In genomic region chr17:7461164-7461563, GRCm38 (mm10) we compare ENCODE assay signal across 13 mouse cellular contexts.
A peak's percentile ranks its signal among the peaks of the same experiment; 100 is the strongest.
DNase-seq lines count a peak whose midpoint lies in the region; ATAC-seq and TF ChIP-seq lines count a peak whose summit lies in the region.
"Had no signal": no experiment of that assay in that cellular context is flagged by ENCODE, and none has a peak within 500 bp of the region (broad histone marks: within the 10 kb centered on the region; RNA-seq: fewer than 3 reads in every experiment).

No protein-coding gene starts in this region.

- TF ChIP-seq CTCF in ES-Bruce4 (IDR thresholded peaks at IDR 0.05; ENCODE audit: low read depth, low read length) = no peak
- TF ChIP-seq CTCF in gastrocnemius, adult 2 months (IDR thresholded peaks at IDR 0.05) = no peak

- H3K36me3 ChIP-seq in ES-Bruce4 (ENCODE audit: control insufficient read depth, insufficient read depth, low read length, poor library complexity, severe bottlenecking) = no peaks in the 10 kb centered on the region
- no peaks in the 10 kb centered on the region for H3K36me3 ChIP-seq in midbrain, embryonic 10.5 days

- WGBS in midbrain, embryonic 10.5 days = 13% methylated on average over 6 of the region's 6 CpGs

- no peak overlapping the region for H3K4me3 ChIP-seq in ES-Bruce4 (ENCODE audit: low read depth, low read length)
- no peak overlapping the region for H3K4me3 ChIP-seq in midbrain, embryonic 10.5 days
- H3K4me3 ChIP-seq in gastrocnemius, adult 2 months = no peak overlapping the region

- no peak for ATAC-seq in megakaryocyte-erythroid progenitor cell, adult 5-6 weeks (replicated peaks; ENCODE audit: low FRiP score, low TSS enrichment, poor library complexity, severe bottlenecking)
- ATAC-seq: CD4-positive, CD25-positive, alpha-beta regulatory T cell, adult 4 months had no signal

- 0 out of 2 replicates have a peak overlapping the region, but pooled peaks have one; percentile 26 for H3K27ac ChIP-seq in ES-Bruce4 (ENCODE audit: insufficient read depth, low read length)
- peak overlapping the region; percentile 79 for H3K27ac ChIP-seq in midbrain, embryonic 10.5 days (replicated peaks)
- no peak overlapping the region for H3K27ac ChIP-seq in gastrocnemius, adult 2 months
- H3K27ac ChIP-seq: liver, embryonic 14.5 days had no signal

- no peak for TF ChIP-seq POLR2A in ES-Bruce4 (IDR thresholded peaks at IDR 0.05; ENCODE audit: insufficient read depth, low read length)

- peak; percentile 76 for DNase-seq in embryo, embryonic 10.5 days (ENCODE audit: low spot score)
- peak; percentile 47 for DNase-seq in forelimb bud, embryonic 11.5 days (ENCODE audit: low read depth, low spot score)
- DNase-seq in midbrain, embryonic 10.5 days (ENCODE audit: low spot score) = peak; percentile 50
- DNase-seq in kidney, postnatal 25 days = no peak
- DNase-seq in adrenal gland, postnatal 36 days = no peak
- no peak for DNase-seq in gastrocnemius, adult 2 months
- DNase-seq: cerebellum, adult 8-10 months; heart, postnatal 36 days; thymus, adult 18-20 months had no signal

- no peaks in the 10 kb centered on the region for H3K9me3 ChIP-seq in ES-Bruce4 (replicated peaks; ENCODE audit: control insufficient read depth, insufficient read depth, low read length, poor library complexity, severe bottlenecking)
- no peaks in the 10 kb centered on the region for H3K9me3 ChIP-seq in midbrain, embryonic 10.5 days (replicated peaks)

- TF ChIP-seq EP300 in ES-Bruce4 (IDR thresholded peaks at IDR 0.05; ENCODE audit: insufficient read depth, low read depth, low read length) = no peak

- H3K4me1 ChIP-seq in ES-Bruce4 (ENCODE audit: control insufficient read depth, insufficient read depth, low read length) = peaks cover 7% of the 10 kb centered on the region
- H3K4me1 ChIP-seq in midbrain, embryonic 10.5 days = peaks cover 21% of the 10 kb centered on the region

- H3K9ac ChIP-seq in ES-Bruce4 (ENCODE audit: low read depth, poor library complexity, severe bottlenecking) = no peak overlapping the region
- H3K9ac ChIP-seq: liver, embryonic 14.5 days had no signal

- H3K27me3 ChIP-seq in ES-Bruce4 (ENCODE audit: control insufficient read depth, insufficient read depth, low read length, poor library complexity, severe bottlenecking) = no peaks in the 10 kb centered on the region
- H3K27me3 ChIP-seq in midbrain, embryonic 10.5 days (ENCODE audit: low read depth, poor library complexity, severe bottlenecking) = no peaks in the 10 kb centered on the region

- intact Hi-C loops in gastrocnemius, adult 2 months (cut with DNase I) = no loop called here

Comparison
In these comparisons a context has a peak if more than half of its experiments do, and no peak if none do; other contexts are left out.
1. DNase-seq: peak in embryo, embryonic 10.5 days (single experiment), forelimb bud, embryonic 11.5 days (single experiment) and midbrain, embryonic 10.5 days (single experiment); none in kidney, postnatal 25 days (0 of 2), adrenal gland, postnatal 36 days (0 of 2) and gastrocnemius, adult 2 months (single experiment).